Mouse (Mus musculus) gastrocnemius, adult 2 months (tissue): ENCODE measurements around the gene Chkb. TPM values are rescaled to one million over a fixed set of nuclear protein-coding genes. Genes with fewer than 3 reads are reported as not detected.
"Not testable (repeated sequence)": the region's sequence is repeated elsewhere in the genome, so short reads cannot be mapped to it uniquely, and the experiment has no call there.

ENCODE experiments used
- DNase-seq: peaks from one replicate; pipeline ENCODE4 v3.0.0; 2022
- H3K27ac ChIP-seq: fragments of 200-600 bp; 2 replicates; pipeline ENCODE4 v1.8.1; 2022; ENCODE audit warnings: mild to moderate bottlenecking
- H3K4me3 ChIP-seq: fragments of 200-600 bp; 2 replicates; pipeline ENCODE4 v1.8.1; 2022; ENCODE audit warnings: mild to moderate bottlenecking, moderate library complexity
- CTCF ChIP-seq: fragments of 200-600 bp; IDR thresholded peaks from 2 replicates; pipeline ENCODE4 v1.8.1; 2022; ENCODE audit warnings: antibody characterized with exemption, mild to moderate bottlenecking, moderate library complexity
- intact Hi-C: fragments of 180-260 bp; cut with DNase I; formaldehyde crosslinking; loops from one replicate; pipeline ENCODE4 v1.15.1; 2025
- total RNA-seq, 2 experiments: library from RNA; stranded (reverse); gene quantifications; 2 replicates each; pipeline ENCODE4 v1.2.3; 2021

The Chkb gene
- total RNA-seq, 2 experiments from 2014 or later = 21.4 to 23.3 TPM

DNA sequence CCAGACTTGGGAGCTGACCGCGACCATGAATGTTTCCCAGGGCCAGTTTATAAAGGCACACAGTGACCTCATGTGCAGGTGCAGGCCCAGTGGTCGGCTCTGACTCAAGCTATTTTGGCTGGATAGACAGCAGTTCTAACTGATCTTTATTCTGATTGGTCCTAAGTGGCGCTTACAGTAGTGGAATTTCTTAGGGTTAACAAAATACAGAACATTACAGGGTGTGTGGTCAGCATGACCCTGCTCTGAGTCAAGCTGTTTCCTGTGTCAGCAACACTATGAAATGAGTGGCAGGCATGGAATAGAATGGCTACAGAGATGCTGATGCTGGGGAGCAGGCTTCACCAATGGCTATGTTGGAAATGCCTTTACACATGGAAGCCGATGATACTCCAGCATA is 6.2 kb upstream of the Chkb start:
- TF ChIP-seq CTCF = no peak
- no peak overlapping the region for H3K27ac ChIP-seq
- no peak for DNase-seq
- intact Hi-C loops = no loop called here
- no peak overlapping the region for H3K4me3 ChIP-seq

DNA sequence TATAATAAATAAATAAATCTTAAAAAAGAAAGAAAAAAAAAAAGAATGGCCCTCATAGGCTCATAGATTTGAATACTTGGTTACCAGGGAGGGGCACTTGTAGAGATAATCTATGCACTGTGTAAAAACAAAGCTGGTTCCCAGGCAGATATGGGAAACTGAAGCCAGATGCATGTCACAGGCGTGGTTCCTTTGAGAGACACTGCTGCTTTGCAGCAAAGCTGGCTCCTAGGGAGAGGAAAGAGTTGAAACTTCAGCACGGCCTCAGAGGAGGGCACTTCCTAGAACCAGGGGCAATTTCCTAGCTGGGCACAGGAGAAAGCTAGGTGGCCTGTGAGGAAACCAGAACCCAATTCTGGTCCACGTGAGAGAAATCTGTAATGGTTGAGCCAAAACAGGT is 4.4 kb upstream of the Chkb start:
- no peak for DNase-seq
- Histone ChIP-seq H3K27ac (no peak overlapping the region), H3K4me3 (no peak overlapping the region)
- no peak for TF ChIP-seq CTCF
- intact Hi-C loops = no loop called here

DNA sequence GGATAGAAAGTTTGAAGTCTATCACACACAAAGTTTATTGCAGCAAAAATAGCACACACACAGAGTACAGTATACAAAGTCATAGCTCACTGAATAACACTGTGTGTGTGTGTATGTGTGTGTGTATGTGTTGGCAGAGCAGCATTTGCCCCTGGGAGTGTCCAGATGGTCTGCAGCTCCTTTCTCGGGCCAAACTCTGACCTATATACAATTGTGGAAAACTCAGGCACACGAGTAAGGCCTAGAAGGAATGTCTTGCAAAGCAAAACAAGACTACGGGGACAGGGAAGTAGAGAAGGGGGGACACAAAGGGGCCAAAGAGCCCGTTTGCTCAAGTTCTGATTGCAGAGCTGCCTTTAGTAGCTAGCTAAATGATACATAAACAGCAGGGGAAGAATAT is 3.2 kb upstream of the Chkb start:
- intact Hi-C loops = no loop called here
- Histone ChIP-seq H3K4me3 (no peak overlapping the region), H3K27ac (no peak overlapping the region)
- no peak for DNase-seq
- no peak for TF ChIP-seq CTCF

DNA sequence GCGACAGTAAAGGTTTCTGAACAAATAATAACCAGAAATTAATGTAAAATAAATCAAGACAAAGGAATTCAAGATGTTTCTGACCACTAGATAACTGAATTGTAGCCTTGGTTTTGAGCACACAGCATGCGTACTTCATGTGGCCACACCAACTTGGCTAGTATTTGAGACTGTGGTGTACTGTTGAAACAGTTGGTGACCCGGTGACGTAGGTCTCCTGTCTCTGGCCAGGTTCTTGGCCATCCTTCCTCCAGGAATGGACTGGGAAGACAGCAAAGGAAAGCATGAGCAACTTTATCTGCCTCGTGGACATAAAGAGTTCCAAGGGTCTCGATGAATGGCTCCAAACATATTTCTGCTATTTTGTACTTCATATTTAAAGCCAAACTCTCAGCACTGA is 2.1 kb upstream of the Chkb start:
- intact Hi-C loops = no loop called here
- Histone ChIP-seq H3K27ac (no peak overlapping the region), H3K4me3 (no peak overlapping the region)
- no peak for DNase-seq
- no peak for TF ChIP-seq CTCF

DNA sequence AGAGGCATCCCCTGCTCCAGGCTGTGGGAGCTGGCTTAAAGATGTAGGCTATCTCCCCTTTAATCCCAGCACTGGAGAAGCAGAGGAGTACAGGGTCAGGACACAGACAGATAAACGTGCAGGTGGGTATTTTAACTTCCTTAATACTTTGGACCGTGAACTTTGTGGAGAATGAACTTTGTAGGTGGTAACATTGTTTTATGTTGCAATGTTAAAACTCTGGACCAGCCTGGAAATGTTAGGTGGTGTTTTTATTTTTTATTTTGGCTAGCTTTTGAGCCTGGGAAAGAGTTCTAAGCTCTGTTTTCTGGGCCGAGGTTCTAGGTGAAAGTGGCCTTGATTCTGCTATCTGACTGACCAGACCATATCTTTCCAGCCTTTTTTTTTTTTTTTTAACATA is 1.6 kb upstream of the Chkb start:
- TF ChIP-seq CTCF = no peak
- H3K4me3 ChIP-seq = no peak overlapping the region

DNA sequence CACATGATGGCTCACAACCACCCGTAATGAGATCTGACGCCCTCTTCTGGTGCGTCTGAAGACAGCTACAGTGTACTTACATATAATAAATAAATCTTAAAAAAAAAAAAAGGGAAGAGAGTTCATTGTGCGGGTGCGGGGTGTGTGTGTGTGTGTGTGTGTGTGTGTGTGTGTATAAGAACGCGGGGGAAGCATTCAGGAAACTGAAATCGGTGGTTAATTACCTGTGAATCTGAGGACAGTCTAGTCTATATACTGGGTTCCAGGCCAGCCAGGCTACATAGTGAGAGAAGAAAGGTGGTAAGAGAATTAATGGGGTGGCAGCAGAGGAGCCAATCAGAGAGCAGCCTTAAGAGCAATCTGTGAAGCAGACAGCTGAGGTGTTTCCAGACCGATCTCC is 1.1 kb upstream of the Chkb start:
- Histone ChIP-seq H3K4me3 (peak overlapping the region; percentile 71; the same call in 1 of the 2 replicates), H3K27ac (peak overlapping the region; percentile 99; the same call in 1 of the 2 replicates)
- intact Hi-C loops, DNase-seq: not testable (repeated sequence)

More for the DNA sequence above, 1.6 kb upstream of the Chkb start:
- no peak for DNase-seq
- intact Hi-C loops = no loop called here
- H3K27ac ChIP-seq = no peak overlapping the region

DNA sequence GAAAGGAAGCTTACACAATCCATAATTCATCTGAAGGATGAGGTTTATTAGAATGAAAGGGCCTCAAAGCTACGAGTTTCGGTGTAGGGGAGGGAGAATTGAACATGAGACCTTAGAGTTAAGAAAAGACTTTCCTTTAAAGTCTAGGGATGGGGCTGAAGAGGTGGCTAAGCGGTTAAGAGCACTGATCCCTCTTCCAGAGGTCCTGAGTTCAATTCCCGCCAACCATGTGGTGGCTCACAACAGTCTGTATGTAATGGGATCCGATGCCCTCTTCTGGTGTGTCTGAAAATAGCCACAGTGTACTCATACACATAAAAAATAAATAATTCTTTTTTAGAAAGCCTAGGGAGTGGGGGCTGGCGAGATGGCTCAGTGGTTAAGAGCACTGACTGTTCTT is 633 bp upstream of the Chkb start:
- Histone ChIP-seq H3K27ac (peak overlapping the region; percentile 99), H3K4me3 (peak overlapping the region; percentile 71)
- TF ChIP-seq CTCF = peak; percentile 10; the same call in 1 of the 2 replicates
- no peak for DNase-seq
- intact Hi-C loops = no loop called here

DNA sequence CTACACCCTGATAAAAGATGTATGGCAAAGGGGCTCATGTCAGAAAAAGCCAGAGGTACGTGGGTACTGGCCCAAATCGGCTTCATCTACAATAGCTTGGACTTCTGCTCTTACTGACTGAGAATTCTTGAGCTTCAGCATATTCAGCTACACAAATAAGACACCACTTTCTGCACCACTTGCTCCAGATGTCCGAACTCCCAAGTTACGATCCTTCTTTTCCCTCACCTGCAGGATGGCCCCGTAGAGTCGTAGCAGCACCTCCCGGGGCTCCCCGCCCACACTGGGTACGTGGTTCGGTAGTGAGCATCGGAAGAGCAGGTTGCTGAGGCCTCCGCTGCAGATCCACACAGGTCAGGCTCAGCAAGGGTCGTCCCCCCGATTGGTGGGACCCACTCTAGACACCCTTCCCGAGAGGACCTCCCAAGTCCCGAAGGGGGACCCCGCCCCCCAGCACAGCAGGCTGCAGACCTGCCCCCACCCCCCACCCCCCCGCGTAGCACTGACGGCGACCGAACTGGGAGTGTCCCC is 822 bp downstream of the Chkb start:
- intact Hi-C loops = loop anchor here (2.0 kb wide), 1 partner anchor 72 kb away; no protein-coding TSS in a partner anchor
- no peak for DNase-seq
- no peak for TF ChIP-seq CTCF
- Histone ChIP-seq H3K4me3 (peak overlapping the region; percentile 71), H3K27ac (peak overlapping the region; percentile 99)

DNA sequence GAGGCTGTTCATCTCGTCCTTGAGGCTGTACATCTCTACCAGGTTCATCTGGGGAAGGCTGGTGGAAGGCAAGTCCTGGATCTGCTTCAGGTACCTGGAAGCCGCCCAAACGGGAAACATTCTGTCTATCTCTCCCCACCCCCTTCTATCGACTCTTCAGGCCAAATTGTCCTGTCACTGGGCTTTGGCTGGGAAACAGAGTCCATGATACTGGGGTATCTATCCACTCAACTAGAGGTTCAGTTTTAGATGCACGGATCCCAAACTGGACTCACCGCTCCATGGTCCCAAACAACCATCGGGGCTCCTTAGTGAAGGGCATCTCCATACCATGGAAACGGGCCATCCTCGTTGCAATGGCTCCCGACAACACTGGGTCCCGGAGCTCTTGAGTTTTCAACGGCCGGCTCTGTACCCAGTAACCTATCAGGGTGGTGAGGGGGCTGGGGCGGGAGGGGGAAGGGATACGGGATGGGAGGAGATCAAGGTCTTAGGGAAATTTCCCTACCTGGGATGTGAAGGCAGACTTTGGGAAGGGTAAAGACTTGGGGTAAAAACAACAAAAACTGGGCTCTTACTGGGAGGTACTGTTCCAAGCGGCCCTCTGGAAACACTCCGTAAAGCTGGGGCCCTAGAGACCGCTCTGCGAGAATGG is 1.4 kb downstream of the Chkb start:
- intact Hi-C loops = loop anchor here (2.0 kb wide), 1 partner anchor 71 kb away; no protein-coding TSS in a partner anchor
- peak overlapping the region; percentile 71 for H3K4me3 ChIP-seq
- no peak for DNase-seq
- peak overlapping the region; percentile 99 for H3K27ac ChIP-seq
- TF ChIP-seq CTCF = no peak

DNA sequence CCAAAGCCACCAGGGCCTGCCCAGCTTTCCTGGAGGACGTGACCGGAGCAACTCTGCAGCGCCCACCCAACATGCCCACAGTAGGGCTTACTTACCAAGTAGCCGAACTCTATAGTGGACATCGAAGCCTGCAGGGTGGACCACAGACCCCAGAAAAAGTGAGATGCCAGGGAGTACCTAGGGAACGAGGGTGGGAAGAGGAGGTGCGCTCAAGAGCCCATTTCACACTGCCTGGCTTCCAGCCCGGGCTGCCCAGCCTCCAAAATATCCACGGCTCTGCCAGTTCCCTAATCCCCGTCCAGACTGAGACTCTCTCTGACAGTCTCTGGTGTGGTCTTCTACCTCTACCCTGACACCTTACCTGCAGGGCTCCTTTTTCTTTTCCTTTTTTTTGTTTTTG is 3.0 kb downstream of the Chkb start:
- DNase-seq = peak; percentile 68
- Histone ChIP-seq H3K27ac (peak overlapping the region; percentile 99), H3K4me3 (peak overlapping the region; percentile 78; the same call in 1 of the 2 replicates)
- intact Hi-C loops = no loop called here
- no peak for TF ChIP-seq CTCF

DNA sequence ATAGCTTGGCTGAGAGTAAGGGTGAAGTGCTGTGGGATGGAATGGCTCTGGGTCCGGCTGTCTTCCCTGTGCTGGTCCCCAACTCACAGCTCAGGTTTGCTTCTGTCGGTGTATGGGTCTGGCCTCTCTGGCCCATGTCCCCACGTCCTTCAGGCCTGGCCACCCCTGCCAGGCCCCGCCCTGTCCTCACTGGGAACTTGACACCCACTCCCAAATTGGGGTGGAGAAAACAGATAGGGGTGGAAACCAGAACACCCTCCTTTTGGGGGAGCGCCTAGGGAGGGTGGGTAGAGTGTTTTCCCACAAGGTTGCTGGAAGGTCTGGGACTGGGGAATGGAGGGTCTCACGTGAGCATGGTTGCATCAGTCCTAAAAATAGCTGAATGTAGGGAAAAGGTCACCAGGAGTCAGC is 4.0 kb downstream of the Chkb start, which contains the start of gene Cpt1b:
Gene Cpt1b, minus strand, starts transcription at position 153 of the 411 bp plus-strand sequence.
- DNase-seq = peak; percentile 88
- peak within 1 kb of the TSS; percentile 78 for H3K4me3 ChIP-seq
- TF ChIP-seq CTCF = no peak
- peak within 1 kb of the TSS; percentile 99 for H3K27ac ChIP-seq
- intact Hi-C loops = no loop called here

DNA sequence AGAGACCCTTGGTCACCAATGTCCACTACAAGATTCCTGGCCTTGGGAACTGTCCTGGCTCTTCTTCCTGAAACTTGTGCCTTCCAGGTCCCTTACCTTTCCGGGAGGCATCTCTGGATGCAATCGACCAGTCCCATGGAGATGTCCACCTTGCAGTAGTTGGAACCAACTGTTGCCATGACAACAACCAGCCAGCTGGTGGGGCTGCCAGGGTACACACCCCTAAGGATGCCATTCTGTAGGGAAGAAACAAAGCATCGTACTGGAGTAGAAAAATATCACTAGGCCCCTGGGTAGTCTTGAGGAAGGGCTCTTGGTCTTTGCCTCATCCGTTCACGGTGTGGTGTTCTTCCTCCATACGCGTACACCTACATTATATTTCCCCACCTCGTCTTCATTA is 5.1 kb downstream of the Chkb start:
- DNase-seq = no peak
- H3K4me3 ChIP-seq = peak overlapping the region; percentile 78
- no peak for TF ChIP-seq CTCF
- intact Hi-C loops = no loop called here
- peak overlapping the region; percentile 99 for H3K27ac ChIP-seq

DNA sequence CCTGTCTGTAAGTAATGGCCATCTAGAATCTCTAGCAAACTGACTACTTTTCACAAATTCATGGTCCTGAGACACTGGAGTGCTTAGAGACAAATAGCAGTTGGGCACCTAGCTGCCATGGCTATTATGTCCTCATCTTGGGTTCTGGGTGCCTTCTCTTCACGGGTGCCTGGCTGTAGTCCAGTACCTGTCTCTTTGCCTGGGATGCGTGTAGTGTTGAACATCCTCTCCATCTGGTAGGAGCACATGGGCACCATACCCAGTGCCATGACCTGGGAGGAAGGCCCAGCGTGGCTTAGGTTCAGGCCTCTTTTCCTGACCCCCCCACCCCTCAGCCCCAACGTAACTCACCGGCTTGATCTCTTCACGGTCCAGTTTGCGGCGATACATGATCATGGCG is 7.8 kb downstream of the Chkb start:
- no peak overlapping the region for H3K4me3 ChIP-seq
- DNase-seq = no peak
- no peak overlapping the region for H3K27ac ChIP-seq
- intact Hi-C loops = no loop called here
- no peak for TF ChIP-seq CTCF

DNA sequence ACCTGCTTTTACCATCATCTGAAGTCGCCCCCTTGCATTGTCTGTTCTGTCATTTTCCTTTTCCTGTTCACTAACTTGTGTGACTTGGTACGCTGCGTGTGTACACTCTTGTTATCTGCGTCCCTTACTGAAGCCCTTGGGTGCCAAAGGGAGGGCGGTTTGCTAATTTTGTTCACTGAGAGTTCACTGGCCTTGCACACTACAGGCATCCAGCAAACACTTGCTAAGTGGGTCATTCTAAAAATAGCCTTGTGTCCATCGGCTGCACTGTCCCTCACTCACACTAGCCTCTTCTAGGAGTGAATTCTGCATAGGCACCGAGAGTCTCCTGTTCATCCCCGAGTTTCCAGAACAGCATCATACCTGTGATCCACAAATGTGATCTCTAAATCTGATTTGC is 14.4 kb downstream of the Chkb start:
- H3K4me3 ChIP-seq = peak overlapping the region; percentile 32
- peak; percentile 64 for DNase-seq
- no peak for TF ChIP-seq CTCF
- peak overlapping the region; percentile 86 for H3K27ac ChIP-seq
- intact Hi-C loops = no loop called here
